Mouse (Mus musculus) CD4-positive, CD25-positive, alpha-beta regulatory T cell, adult 4 months (primary cell): Measurements from ENCODE around the gene Gm32717. TPM values are rescaled to one million over a fixed set of nuclear protein-coding genes. Genes with fewer than 3 reads are reported as not detected.
A peak's percentile ranks its signal among the peaks of the same experiment; 100 is the strongest.
"Not testable (repeated sequence)": the region's sequence is repeated elsewhere in the genome, so short reads cannot be mapped to it uniquely, and the experiment has no call there.

Experiments
- ATAC-seq: one replicate; pipeline ENCODE4 v1.8.0; 2017
- polyA plus RNA-seq, 2 experiments: library from polyadenylated mRNA; unstranded; fragments of 100-300 nt; shearing (Covaris generic); gene quantifications; one replicate each; pipeline ENCODE4 v1.2.1; 2017

The Gm32717 gene
- not detected for polyA plus RNA-seq

DNA sequence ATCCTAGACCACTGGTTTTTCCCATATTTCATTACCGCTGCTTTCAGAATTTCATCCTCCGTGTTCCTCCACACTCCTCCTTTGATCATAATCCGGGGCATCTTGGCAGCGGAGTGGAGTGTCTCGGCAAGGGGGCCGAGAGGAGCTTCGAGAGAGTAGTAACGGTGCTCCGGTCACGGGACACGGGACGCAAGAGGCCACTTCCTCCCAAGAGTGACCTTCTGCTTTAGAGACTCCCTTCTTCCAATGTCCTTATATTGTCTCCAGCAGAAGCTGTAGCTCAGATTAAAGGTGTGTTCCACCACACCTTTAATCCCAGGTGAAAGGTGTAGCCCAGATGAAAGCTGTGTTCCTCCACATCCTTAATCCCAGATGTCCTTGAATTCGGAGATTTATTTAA lies at the start of gene Gm32717:
Gene Gm32717 (minus strand): TSS at position 101 of the 400 bp plus-strand sequence.
- not testable (repeated sequence) for ATAC-seq

DNA sequence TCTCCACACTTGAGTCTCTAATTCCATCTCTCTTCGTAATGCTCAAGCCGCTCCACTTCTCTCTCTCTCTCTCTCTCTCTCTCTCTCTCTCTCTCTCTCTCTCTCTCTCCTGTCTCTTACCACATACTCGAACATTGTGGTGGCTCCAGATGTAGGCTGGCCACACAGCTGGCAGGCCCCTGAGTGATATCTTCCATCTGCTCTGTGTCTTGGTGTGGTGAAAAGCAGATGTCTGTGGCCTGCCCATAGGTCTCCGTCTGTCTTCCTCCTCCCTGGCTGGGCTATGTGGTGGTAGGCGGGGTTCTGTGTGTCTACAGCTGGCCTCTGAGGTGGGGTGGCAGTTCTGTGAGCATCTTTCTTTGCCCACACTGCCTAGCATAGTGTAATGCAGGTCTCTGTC lies 42.4 kb upstream of the Gm32717 start:
- ATAC-seq, result not testable (repeated sequence)

DNA sequence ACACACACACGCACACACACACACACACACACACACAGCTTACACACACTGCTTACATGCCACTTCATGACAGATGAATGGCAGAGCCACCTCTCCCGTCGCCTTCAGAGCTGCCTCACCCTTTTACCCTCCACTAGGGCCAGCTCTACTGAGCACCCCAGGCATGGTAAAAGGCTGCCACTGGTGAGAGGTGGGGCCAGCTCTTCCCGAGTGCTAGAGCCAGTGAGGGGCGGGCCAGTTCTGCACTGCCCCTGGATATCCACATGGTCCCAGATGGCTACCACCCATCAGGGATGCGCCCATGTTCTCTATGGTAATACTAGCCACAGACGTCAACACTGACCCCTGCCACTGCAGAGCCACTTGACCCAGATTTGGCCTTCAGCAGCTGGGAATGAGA lies 42.0 kb upstream of the Gm32717 start:
- ATAC-seq, result not testable (repeated sequence)

DNA sequence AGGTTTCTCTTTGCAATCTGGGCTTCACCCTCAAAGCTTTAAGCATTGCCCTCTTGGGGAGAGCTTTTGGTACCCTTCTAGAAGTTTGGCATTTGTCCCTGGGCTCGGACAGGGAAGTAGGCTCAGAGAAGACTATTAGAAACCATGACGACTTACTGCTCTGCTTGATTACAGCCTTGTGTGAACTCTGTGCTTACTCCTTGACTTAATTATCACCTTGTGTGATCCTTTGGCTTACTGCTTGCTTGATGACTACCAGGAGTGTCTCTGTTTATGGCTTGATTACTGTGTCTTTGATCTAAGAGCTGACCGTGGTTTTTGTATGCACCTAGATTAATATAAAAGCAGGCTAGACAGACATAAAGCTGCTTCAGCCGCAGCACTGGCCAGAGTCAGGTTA lies 37.5 kb upstream of the Gm32717 start:
- ATAC-seq, result not testable (repeated sequence)

DNA sequence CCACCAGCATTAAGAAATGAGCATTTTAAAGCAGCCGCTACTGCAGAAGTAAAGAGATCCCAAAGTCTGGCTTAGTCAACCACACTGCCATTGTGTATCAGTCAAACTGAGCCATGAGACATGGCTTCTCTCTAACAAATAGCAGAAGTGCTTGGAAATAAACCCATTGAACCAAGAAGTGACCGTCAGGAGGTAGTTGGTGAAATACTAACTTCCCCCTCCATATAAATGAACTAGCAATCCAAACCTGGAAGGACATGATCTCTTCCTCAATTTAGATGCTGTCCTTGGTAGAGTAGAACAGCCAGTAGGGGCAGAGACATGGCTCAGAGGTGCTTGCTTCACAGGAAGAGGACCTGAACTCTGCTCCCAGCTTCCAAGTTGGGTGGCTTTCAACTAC lies 30.8 kb upstream of the Gm32717 start:
- not testable (repeated sequence) for ATAC-seq

DNA sequence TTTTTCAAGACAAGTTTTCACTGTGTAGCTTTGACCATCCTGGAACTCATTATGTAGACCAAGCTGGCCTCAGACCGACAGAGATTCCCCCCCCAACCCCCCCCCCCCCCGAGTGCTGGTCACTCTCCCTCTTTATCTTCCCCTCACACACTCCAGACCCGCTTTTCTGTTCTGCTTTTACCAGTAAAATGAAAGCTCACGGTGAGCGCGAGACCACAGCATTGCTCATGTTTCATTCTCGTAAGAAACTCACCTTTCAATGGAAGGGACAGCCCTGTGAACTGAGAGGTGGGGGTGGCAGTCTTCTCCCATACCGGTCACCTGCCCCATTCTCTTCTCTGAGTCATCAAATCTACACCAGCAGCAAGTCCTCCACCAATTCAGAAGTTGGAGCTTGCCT lies 28.2 kb upstream of the Gm32717 start:
- ATAC-seq, result not testable (repeated sequence)

DNA sequence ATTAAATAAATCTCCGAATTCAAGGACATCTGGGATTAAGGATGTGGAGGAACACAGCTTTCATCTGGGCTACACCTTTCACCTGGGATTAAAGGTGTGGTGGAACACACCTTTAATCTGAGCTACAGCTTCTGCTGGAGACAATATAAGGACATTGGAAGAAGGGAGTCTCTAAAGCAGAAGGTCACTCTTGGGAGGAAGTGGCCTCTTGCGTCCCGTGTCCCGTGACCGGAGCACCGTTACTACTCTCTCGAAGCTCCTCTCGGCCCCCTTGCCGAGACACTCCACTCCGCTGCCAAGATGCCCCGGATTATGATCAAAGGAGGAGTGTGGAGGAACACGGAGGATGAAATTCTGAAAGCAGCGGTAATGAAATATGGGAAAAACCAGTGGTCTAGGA lies 17.8 kb upstream of the Gm32717 start, which contains the start of gene Gm32802:
Gene Gm32802 (plus strand): TSS at position 301 of the 400 bp plus-strand sequence.
- ATAC-seq, result not testable (repeated sequence)

DNA sequence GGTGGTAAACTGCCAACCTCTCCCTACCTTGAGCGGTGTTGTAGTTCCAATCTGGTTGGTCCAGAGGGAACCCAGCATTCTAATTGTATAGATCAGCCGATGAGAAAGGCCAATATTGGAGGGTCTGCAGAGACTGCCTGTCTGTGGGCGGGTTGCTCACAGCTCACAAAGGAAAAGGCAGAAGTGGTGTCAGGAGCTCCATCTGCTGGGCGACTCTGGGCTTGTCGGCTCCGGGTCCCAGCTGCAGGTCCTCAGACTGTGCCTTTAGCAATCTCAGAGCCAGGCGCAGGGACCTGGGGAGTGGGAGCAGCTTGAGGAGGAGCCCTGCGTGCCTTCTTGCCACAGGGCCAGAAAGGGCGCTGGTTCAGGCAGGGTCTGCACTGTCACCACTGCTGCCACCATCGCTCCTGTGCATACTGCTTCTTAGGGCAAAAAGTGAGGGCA lies 10.3 kb upstream of the Gm32717 start:
- ATAC-seq, result no peak

DNA sequence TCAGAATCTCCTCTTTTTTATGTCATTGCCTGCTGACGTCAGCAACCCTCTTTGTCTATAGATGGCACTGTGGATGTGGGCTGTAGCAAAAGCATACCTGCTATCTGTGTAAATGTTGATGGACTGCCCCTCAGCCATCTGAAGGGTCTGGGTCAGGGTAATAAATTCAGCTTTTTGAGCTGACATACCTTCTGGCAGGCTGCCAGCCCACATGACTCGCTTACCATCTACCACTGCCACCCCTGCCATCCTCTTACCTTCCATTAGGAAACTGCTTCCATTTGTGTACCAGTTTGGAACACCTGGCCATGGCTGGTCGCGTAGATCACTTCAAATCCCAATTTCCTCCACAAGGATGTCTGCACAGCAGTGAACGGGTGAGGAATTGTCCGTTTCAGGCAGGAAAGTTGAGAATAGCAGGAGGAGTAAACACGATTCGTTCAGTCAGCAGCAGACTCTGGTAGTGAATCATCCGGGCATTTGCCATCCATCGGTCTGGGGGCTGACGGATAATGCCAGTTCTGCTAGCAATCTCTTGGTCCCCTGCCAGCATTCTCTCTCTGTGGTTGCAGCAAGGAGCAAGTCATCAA lies 8.5 kb upstream of the Gm32717 start:
- ATAC-seq, result not testable (repeated sequence)

DNA sequence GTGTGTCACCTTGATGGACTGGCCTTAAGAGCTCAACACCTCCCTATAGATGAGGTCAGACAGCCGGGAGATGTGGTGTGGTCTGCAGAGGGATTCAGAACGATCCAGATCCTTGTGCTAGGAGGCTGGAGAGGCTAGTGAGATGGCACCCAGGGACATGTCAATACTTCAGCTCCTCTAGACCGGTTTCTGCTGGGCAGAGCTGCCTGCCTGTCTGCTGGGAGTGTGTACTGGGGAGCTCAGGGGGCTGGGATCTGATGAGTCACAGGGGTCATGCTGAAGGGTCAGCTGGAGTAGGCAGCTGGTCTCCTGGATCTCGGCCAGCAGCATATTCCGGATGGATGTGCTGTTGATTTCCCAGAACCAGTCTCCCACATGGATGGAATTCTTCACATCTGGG lies 8.0 kb downstream of the Gm32717 start:
- ATAC-seq, result not testable (repeated sequence)

DNA sequence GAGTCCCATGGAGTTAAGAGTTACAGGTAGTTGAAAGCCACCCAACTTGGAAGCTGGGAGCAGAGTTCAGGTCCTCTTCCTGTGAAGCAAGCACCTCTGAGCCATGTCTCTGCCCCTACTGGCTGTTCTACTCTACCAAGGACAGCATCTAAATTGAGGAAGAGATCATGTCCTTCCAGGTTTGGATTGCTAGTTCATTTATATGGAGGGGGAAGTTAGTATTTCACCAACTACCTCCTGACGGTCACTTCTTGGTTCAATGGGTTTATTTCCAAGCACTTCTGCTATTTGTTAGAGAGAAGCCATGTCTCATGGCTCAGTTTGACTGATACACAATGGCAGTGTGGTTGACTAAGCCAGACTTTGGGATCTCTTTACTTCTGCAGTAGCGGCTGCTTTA lies 13.0 kb downstream of the Gm32717 start:
- ATAC-seq, result not testable (repeated sequence)

DNA sequence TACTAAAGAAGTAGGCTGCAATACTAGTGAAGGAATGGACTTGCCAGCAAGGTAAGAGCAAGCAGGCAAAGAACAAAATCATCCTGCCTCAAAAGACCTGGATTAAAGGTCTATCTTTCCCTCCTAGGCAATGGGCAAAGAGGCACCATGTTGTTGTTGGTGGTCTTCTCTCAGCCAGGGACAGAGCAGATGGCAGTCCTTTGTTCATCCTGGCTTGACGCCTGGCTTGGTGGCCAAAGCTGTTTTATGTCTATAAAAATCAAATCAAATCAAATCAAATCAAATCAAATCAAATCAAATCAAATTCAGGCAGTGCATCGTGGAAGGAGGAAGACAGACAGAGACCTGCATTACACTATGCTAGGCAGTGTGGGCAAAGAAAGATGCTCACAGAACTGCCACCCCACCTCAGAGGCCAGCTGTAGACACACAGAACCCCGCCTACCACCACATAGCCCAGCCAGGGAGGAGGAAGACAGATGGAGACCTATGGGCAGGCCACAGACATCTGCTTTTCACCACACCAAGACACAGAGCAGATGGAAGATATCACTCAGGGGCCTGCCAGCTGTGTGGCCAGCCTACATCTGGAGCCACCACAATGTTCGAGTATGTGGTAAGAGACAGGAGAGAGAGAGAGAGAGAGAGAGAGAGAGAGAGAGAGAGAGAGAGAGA lies 24.7 kb downstream of the Gm32717 start:
- not testable (repeated sequence) for ATAC-seq

DNA sequence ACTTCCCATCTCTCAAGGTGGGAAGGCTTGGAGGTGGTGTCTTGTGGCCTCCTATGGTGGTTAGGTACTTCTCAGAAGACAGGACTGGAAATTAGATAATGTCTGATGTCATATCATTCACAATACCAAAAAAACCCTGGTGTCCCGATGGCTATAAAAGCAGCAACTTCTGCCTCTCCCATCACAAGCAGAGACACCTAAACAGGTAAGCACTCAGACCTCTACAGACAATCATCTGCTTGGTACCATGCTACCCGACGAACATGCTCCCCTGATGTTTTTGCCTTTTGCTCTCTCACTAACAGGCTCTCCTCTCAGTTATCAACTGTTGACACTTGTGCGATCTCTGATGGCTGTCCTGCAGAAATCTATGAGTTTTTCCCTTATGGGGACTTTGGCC lies 35.9 kb downstream of the Gm32717 start, which contains the start of gene Il22:
Gene Il22 (plus strand): TSS at position 301 of the 400 bp plus-strand sequence.
- no peak for ATAC-seq

DNA sequence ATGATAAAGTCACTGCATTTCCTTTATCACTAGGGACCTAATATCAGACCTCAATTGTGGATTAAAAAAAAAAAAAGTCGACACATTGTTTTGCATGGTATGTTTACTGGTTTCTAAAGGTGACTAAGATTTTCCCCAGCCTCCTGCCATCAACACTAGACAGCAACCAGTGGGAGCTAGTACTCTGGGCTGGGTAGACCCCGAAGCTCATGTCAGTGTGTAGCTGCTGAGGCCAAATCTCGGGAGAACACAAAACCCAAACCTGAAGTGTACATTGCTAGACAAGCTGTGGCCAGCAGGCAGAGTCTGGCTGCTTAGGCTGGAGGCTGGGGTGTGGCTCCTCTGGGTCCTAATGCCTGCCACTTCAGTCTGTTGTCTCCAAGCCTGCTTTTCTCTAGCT lies 45.4 kb downstream of the Gm32717 start:
- ATAC-seq, result peak; percentile 68

Other genes starting within 250 kb of the Gm32717 start
- gene Mdm1, start 99.0 kb downstream of the Gm32717 start, polyA plus RNA-seq, result 1 to 10 TPM; 7.6 to 7.8 TPM
- gene Il22, start 35.8 kb downstream of the Gm32717 start, polyA plus RNA-seq, result not detected
- gene Gm32802, start 17.9 kb upstream of the Gm32717 start, polyA plus RNA-seq, result not detected
- not detected for gene Iltifb, start 54.3 kb upstream of the Gm32717 start, polyA plus RNA-seq
- not detected for gene Gm9040, start 86.2 kb upstream of the Gm32717 start, polyA plus RNA-seq
- not detected for gene Gm9044, start 91.6 kb upstream of the Gm32717 start, polyA plus RNA-seq
- under 1 TPM in 1 of 2 experiments, not detected in 1; 0.13 TPM for gene Gm9045, start 97.1 kb upstream of the Gm32717 start, polyA plus RNA-seq
- gene Gm9046, start 102.5 kb upstream of the Gm32717 start, polyA plus RNA-seq, result under 1 TPM in 1 of 2 experiments, not detected in 1; 0.42 TPM
- not detected for gene Gm9048, start 107.9 kb upstream of the Gm32717 start, polyA plus RNA-seq
- gene Gm9049, start 113.3 kb upstream of the Gm32717 start, polyA plus RNA-seq, result under 1 TPM in 1 of 2 experiments, not detected in 1; 0.13 TPM
- gene Ifng, start 200.3 kb upstream of the Gm32717 start, polyA plus RNA-seq, result 10 to 100 TPM in 1 of 2 experiments, 1 to 10 TPM in 1; 5.5 to 10.6 TPM